Mouse (Mus musculus) heart, embryonic 12.5 days (tissue): ENCODE measurements around the gene Gm15013. TPM values are rescaled to one million over a fixed set of nuclear protein-coding genes. Genes with fewer than 3 reads are reported as not detected.
"Not testable (repeated sequence)": the region's sequence is repeated elsewhere in the genome, so short reads cannot be mapped to it uniquely, and the experiment has no call there.

Source experiments
- ATAC-seq: fragments of 200-750 bp; cut with Nextera tagmentation; 2 replicates; pipeline ENCODE4 v1.8.0; 2017; ENCODE audit warnings: moderate TSS enrichment, moderate library complexity; ENCODE audit not compliant: insufficient number of reproducible peaks, low FRiP score
- H3K27ac ChIP-seq: fragments of 300-500 bp; sonication (generic); 2 replicates; pipeline ENCODE4 v1.5.1; 2016; ENCODE audit warnings: mild to moderate bottlenecking, moderate library complexity; ENCODE audit not compliant: poor library complexity, severe bottlenecking
- H3K27me3 ChIP-seq: fragments of 300-500 bp; sonication (generic); replicated peaks from 2 replicates; pipeline ENCODE4 v1.6.1; 2016; ENCODE audit warnings: mild to moderate bottlenecking, moderate library complexity
- H3K36me3 ChIP-seq: fragments of 300-500 bp; sonication (generic); 2 replicates; pipeline ENCODE4 v1.6.1; 2016; ENCODE audit warnings: mild to moderate bottlenecking, moderate library complexity
- H3K4me1 ChIP-seq: fragments of 300-500 bp; sonication (generic); replicated peaks from 2 replicates; pipeline ENCODE4 v1.6.1; 2016; ENCODE audit warnings: mild to moderate bottlenecking
- H3K4me2 ChIP-seq: fragments of 300-500 bp; sonication (generic); 2 replicates; pipeline ENCODE4 v1.6.1; 2016; ENCODE audit warnings: mild to moderate bottlenecking, moderate library complexity
- H3K4me3 ChIP-seq: fragments of 300-500 bp; sonication (generic); 2 replicates; pipeline ENCODE4 v1.5.1; 2016; ENCODE audit warnings: mild to moderate bottlenecking
- H3K9ac ChIP-seq: fragments of 300-500 bp; sonication (generic); 2 replicates; pipeline ENCODE4 v1.6.1; 2016; ENCODE audit warnings: mild to moderate bottlenecking, moderate library complexity
- H3K9me3 ChIP-seq: fragments of 300-500 bp; sonication (generic); replicated peaks from 2 replicates; pipeline ENCODE4 v1.6.1; 2016; ENCODE audit warnings: mild to moderate bottlenecking, moderate library complexity
- WGBS: fragments of 180-500 bp; shearing (Covaris S2); methylation state at CpG from one replicate; pipeline ENCODE4 v1.1.7; 2016; 5-methylcytosine and 5-hydroxymethylcytosine counted together
- polyA plus RNA-seq: library from polyadenylated mRNA; unstranded; fragments of >200 nt; fragmentation: Nextera tagmentation; extraction: Ambion mirVana; gene quantifications from 2 replicates; pipeline ENCODE4 v1.2.1, GENCODE M21; 2016

The Gm15013 gene
- 0.41 TPM in 1 of 2 replicates, not detected in the other for polyA plus RNA-seq

GRCm38 (mm10) chrX:139714381-139714780, at the start of gene Gm15013:
Gene Gm15013 (minus strand): TSS chrX:139714481.
- Histone ChIP-seq H3K4me2 (no peak within 1 kb of the TSS), H3K36me3 (no peaks in the 10 kb centered on the region), H3K9me3 (no peaks in the 10 kb centered on the region), H3K27me3 (no peaks in the 10 kb centered on the region), H3K9ac (no peak within 1 kb of the TSS), H3K4me3 (no peak within 1 kb of the TSS), H3K27ac (no peak within 1 kb of the TSS), H3K4me1 (no peaks in the 10 kb centered on the region)
- 87% methylated on average over 8 of the region's 8 CpGs for WGBS
- ATAC-seq: no peak

GRCm38 (mm10) chrX:139762546-139762945, 48.3 kb upstream of the Gm15013 start:
- 79% methylated on average over 2 of the region's 2 CpGs for WGBS
- H3K36me3 ChIP-seq: no peaks in the 10 kb centered on the region
- H3K27me3 ChIP-seq: no peaks in the 10 kb centered on the region
- no peak for ATAC-seq
- no peak overlapping the region for H3K27ac ChIP-seq
- no peak overlapping the region for H3K9ac ChIP-seq
- H3K9me3 ChIP-seq: no peaks in the 10 kb centered on the region
- H3K4me2 ChIP-seq: no peak overlapping the region
- H3K4me3 ChIP-seq: no peak overlapping the region
- no peaks in the 10 kb centered on the region for H3K4me1 ChIP-seq

- not testable (repeated sequence) for H3K9me3 ChIP-seq, H3K4me3 ChIP-seq, H3K4me2 ChIP-seq, H3K27me3 ChIP-seq, H3K27ac ChIP-seq, H3K9ac ChIP-seq, H3K36me3 ChIP-seq, H3K4me1 ChIP-seq, ATAC-seq
- 64% methylated on average over 3 of the region's 3 CpGs for WGBS
Measured at GRCm38 (mm10) chrX:139758634-139759033, 44.4 kb upstream of the Gm15013 start.

- no peak for ATAC-seq
- no peaks in the 10 kb centered on the region for H3K9me3 ChIP-seq
- no peak overlapping the region for H3K4me3 ChIP-seq
- 4% methylated on average over 1 of the region's 1 CpGs for WGBS
- H3K4me1 ChIP-seq: no peaks in the 10 kb centered on the region
- H3K9ac ChIP-seq: no peak overlapping the region
- no peak overlapping the region for H3K27ac ChIP-seq
- no peak overlapping the region for H3K4me2 ChIP-seq
- H3K36me3 ChIP-seq: peaks cover 15% of the 10 kb centered on the region; the same call in 1 of the 2 replicates
- no peaks in the 10 kb centered on the region for H3K27me3 ChIP-seq
Measured at GRCm38 (mm10) chrX:139751855-139752254, 37.6 kb upstream of the Gm15013 start.

GRCm38 (mm10) chrX:139737066-139737465, 22.8 kb upstream of the Gm15013 start:
- H3K4me2 ChIP-seq: no peak overlapping the region
- H3K4me3 ChIP-seq: no peak overlapping the region
- no peak overlapping the region for H3K9ac ChIP-seq
- 80% methylated on average over 5 of the region's 5 CpGs for WGBS
- peaks cover 11% of the 10 kb centered on the region; the same call in 1 of the 2 replicates for H3K36me3 ChIP-seq
- H3K4me1 ChIP-seq: no peaks in the 10 kb centered on the region
- ATAC-seq: no peak
- H3K27me3 ChIP-seq: no peaks in the 10 kb centered on the region
- H3K9me3 ChIP-seq: no peaks in the 10 kb centered on the region
- H3K27ac ChIP-seq: no peak overlapping the region

- Histone ChIP-seq H3K4me2 (no peak overlapping the region), H3K27ac (no peak overlapping the region), H3K27me3 (no peaks in the 10 kb centered on the region), H3K4me1 (no peaks in the 10 kb centered on the region), H3K9me3 (no peaks in the 10 kb centered on the region), H3K36me3 (peaks cover 24% of the 10 kb centered on the region), H3K9ac (no peak overlapping the region), H3K4me3 (no peak overlapping the region)
- WGBS: 84% methylated on average over 3 of the region's 3 CpGs
- ATAC-seq: no peak
Measured at GRCm38 (mm10) chrX:139730541-139730940, 16.3 kb upstream of the Gm15013 start.

- H3K36me3 ChIP-seq: peaks cover 5% of the 10 kb centered on the region; the same call in 1 of the 2 replicates
- 91% methylated on average over 2 of the region's 2 CpGs for WGBS
Measured at GRCm38 (mm10) chrX:139722350-139722749, 8.1 kb upstream of the Gm15013 start.

GRCm38 (mm10) chrX:139684775-139685695, 29.2 kb downstream of the Gm15013 start, which contains the start of gene Tbc1d8b:
Gene Tbc1d8b (plus strand): TSS chrX:139684996.
- H3K36me3 ChIP-seq: no peaks in the 10 kb centered on the region
- H3K4me3 ChIP-seq: peak within 1 kb of the TSS; percentile 65
- peaks cover 2% of the 10 kb centered on the region; the same call in 1 of the 2 replicates for H3K9me3 ChIP-seq
- peak within 1 kb of the TSS; percentile 30; the same call in 1 of the 2 replicates for H3K27ac ChIP-seq
- H3K27me3 ChIP-seq: no peaks in the 10 kb centered on the region
- H3K9ac ChIP-seq: peak within 1 kb of the TSS; percentile 74
- H3K4me1 ChIP-seq: no peaks in the 10 kb centered on the region
- 8% methylated on average over 43 of the region's 43 CpGs for WGBS
- peak within 1 kb of the TSS; percentile 70 for H3K4me2 ChIP-seq
- ATAC-seq: peak; percentile 98

More at GRCm38 (mm10) chrX:139722350-139722749, 8.1 kb upstream of the Gm15013 start:
- Histone ChIP-seq H3K9ac (no peak overlapping the region), H3K4me3 (no peak overlapping the region), H3K4me2 (no peak overlapping the region), H3K27me3 (no peaks in the 10 kb centered on the region), H3K27ac (no peak overlapping the region), H3K9me3 (no peaks in the 10 kb centered on the region), H3K4me1 (no peaks in the 10 kb centered on the region)
- ATAC-seq: no peak

- Histone ChIP-seq H3K4me3 (peak overlapping the region; percentile 65), H3K9ac (peak overlapping the region; percentile 43; the same call in 1 of the 2 replicates), H3K27me3 (no peaks in the 10 kb centered on the region), H3K4me1 (no peaks in the 10 kb centered on the region), H3K9me3 (peaks cover 2% of the 10 kb centered on the region; the same call in 1 of the 2 replicates), H3K4me2 (peak overlapping the region; percentile 64), H3K27ac (no peak overlapping the region), H3K36me3 (no peaks in the 10 kb centered on the region)
- 17% methylated on average over 8 of the region's 8 CpGs for WGBS
- peak; percentile 24; the same call in 1 of the 2 replicates for ATAC-seq
Measured at GRCm38 (mm10) chrX:139684410-139684774, 29.9 kb downstream of the Gm15013 start.

GRCm38 (mm10) chrX:139665829-139666228, 48.5 kb downstream of the Gm15013 start:
- H3K4me1 ChIP-seq: no peaks in the 10 kb centered on the region

More at GRCm38 (mm10) chrX:139665829-139666228, 48.5 kb downstream of the Gm15013 start:
- H3K9ac ChIP-seq: no peak overlapping the region
- no peak overlapping the region for H3K4me3 ChIP-seq
- no peaks in the 10 kb centered on the region for H3K9me3 ChIP-seq
- H3K27me3 ChIP-seq: no peaks in the 10 kb centered on the region
- H3K4me2 ChIP-seq: no peak overlapping the region
- 77% methylated on average over 2 of the region's 2 CpGs for WGBS
- no peak overlapping the region for H3K27ac ChIP-seq
- H3K36me3 ChIP-seq: no peaks in the 10 kb centered on the region
- ATAC-seq: no peak
